Mouse (Mus musculus) gastrocnemius, postnatal 10 days (tissue): ENCODE results near the gene Bad. TPM values are rescaled to one million over a fixed set of nuclear protein-coding genes. Genes with fewer than 3 reads are reported as not detected.

Experiments
- DNase-seq: peaks from one replicate; pipeline ENCODE4 v3.0.0; 2021; ENCODE audit warnings: mixed read lengths
- total RNA-seq, 2 experiments: library from RNA; stranded (reverse); gene quantifications; 2 replicates each; pipeline ENCODE4 v1.2.3; 2021

The Bad gene
- total RNA-seq, 2 experiments from 2014 or later, result 16.0 to 21.4 TPM

GRCm38 (mm10) chr19:6914540-6914939 is 27.1 kb upstream of the Bad start:
- no peak for DNase-seq

DNA sequence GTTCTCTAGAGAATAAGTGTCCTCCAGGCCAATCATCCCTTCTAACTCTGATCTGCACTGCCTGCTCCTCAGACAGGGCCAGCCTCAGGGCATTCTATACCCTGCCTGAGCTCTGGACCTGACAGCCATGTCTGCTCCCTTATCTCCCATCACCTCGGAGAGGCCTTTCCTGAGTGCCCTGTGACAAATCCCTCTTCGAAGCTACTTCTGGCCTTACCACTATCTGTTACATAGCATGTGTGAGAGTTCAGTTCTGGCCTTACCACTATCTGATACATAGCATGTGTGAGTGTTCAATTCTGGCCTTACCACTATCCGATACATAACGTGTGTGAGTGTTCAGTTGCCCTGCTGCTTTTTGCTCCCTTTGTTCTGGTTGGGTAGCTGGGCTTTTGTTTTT is 26.4 kb upstream of the Bad start:
- DNase-seq, result no peak

GRCm38 (mm10) chr19:6916496-6916895 is 25.2 kb upstream of the Bad start:
- no peak for DNase-seq

DNA sequence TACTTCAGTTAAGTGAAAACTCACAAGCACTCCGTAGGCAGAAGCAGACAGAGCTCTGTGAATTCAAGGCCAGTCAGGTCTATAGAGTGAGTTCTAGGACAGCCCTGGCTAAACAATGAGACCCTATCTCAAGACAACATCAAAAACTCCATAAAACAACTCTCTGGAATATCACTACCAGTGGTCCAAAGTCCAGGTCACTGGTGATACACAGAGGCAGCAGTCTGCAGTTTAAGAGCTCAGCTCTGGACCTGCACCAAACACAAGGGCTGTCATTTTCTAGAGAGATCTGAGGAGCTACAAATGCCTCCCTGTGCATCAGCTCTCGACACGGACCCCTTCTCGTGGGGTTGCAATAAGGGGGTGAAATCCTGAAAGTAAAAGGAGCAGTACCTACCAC is 23.3 kb upstream of the Bad start:
- DNase-seq, result no peak

GRCm38 (mm10) chr19:6919431-6919830 is 22.2 kb upstream of the Bad start:
- no peak for DNase-seq

- DNase-seq, result no peak
Measured at GRCm38 (mm10) chr19:6919876-6920740, 21.6 kb upstream of the Bad start.

DNA sequence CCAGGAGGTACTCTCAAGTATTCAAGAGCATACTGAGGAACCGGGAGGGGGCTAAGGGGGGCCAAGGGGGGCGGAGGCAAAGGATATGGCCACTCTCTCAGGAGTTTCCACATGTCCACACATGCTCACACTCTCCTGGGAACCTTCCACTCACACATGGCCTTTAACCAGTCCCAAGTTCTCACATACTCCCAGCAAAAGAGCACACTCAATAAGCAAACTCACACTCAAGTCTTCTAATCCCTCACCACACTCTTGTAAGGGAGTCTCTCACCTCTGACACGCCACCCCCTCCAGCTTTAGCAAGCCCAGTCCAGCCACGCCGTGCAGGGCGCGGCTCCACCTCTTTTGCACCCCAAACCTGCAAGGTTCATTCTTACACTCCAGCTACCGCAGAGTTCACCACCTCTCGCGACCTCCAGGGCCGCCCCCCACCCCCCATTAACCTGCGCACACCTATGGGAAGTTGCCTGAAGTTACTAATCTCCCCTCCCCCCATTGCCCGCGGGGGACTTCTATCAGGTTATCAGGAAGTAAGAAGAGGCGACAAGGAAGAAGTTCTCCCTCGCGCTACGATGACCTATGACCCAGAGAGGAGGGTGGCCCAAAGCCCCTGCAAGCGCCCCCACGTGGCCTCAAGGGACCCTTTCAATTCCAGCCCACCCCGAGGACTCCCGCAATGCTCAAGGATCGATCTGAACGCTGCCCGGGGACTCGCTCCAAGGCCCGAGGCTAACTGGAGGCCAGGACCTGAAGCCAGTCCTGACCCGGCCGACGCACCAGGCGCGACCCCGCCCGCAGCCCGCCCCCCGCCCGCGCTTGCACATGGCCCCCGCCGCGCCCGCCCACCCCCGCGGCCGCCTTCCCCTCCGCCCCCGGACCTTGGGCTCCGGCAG is 20.7 kb upstream of the Bad start:
- DNase-seq, result peak; percentile 50

DNA sequence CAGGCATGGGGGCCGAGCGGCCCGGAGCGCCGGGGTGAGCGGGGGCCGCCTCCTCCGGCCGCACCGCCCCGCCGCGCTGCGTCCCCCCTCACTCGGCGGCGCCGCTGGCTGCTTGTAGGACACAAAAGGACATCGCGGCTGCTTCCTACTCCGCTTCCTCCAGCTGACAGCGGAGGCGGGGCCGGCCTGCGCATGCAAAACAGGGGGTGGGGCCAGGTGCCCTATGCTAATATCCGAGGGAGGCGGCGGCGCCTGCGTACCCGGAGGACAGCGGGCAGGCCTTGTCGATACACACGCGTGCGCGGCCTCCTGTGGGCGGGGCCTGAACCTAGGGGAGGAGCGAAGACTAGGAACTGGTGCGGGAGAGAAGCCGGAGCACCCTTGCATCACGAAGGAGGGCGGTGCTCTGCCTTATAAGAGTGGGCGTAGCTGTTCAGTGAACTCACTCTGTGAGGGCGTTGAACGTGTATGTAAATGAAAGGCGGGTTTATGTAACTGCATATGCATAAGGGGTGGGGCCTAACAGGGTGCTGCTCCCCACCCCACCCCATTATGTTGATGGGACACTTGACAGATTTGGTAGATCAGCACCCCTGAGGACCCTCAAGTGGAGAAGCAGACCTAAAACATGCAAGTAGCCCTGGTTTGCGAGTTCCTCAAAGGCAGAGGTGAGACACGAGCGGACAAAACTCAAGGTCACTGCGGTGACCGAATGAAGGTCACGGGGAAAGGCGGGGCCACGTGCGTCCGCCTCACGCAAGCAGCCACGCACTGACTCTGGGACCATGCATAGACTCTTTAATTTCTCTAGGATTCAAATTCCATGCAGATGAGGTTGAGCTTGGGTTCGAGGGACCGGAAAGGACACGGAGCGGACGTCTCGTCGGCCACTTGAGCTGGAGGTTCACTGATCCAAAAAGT is 19.8 kb upstream of the Bad start, which contains the start of gene Esrra:
Esrra (minus strand) TSS at position 167 of the 921 bp plus-strand sequence.
- DNase-seq, result peak; percentile 100

- no peak for DNase-seq
Measured at GRCm38 (mm10) chr19:6922901-6923735, 18.5 kb upstream of the Bad start.

GRCm38 (mm10) chr19:6924461-6925306 is 17.0 kb upstream of the Bad start:
- DNase-seq, result peak; percentile 87

- DNase-seq, result no peak
Measured at GRCm38 (mm10) chr19:6925307-6925573, 16.4 kb upstream of the Bad start, which contains the start of gene Catsperz. Gene Catsperz, minus strand, starts transcription at chr19:6925380.

DNA sequence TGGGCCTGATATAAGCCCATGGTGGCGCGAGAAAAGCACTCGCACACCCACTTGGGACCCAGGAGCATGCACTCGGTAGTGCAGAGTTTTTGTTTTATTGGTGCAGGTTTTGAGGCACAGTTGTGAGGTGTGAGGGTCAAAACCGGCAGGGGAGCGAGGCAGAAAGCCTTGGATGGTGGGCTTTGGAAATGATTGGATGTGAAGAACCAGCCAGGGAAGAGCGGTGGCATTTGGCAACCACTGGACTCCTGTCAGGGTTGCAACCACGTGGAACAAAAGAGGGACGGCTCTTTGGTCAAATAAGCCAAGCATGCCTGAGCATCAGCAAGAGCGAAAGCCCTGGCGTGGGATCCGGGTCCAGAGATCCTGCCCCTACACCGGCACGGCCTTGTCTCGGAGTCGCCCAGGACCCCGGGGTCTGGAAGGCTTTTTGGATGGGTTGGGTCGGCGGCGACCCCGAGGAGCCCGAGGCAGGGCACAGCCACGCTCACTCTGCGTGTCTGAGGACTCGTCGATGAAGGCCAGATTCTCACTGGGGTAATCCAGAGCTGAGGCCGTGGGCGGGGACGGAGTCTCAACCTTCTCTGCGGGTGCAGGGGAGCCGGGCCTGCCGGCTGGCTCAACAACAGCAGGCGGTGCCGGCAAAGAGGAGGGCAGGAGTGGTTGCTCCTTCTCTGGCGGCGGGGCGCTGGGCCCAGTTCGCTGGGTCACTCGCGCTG is 15.9 kb upstream of the Bad start:
- DNase-seq, result no peak

GRCm38 (mm10) chr19:6926559-6927255 is 15.0 kb upstream of the Bad start:
- DNase-seq, result no peak

GRCm38 (mm10) chr19:6928080-6928479 is 13.6 kb upstream of the Bad start:
- DNase-seq, result no peak

- DNase-seq, result no peak
Measured at GRCm38 (mm10) chr19:6931002-6931401, 10.7 kb upstream of the Bad start.

DNA sequence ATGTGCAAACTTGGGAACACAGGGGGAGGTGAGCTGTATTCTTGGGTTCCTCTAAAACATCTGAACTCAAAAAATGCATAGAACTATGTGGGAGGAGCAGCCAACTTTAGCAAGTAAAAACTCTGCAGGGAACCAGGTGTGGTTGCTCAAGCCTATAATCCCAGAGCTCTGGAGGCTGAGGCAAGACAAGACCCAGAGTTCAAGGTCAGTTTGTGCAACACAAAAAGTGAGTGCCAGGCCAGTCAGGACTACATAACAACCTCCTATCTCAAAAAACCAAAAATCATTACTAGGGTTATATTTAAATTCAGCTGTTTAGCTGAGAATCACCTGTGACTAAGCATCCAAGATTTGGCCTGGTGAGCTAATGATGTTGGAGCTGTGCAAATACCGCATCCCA is 9.6 kb upstream of the Bad start:
- DNase-seq, result no peak

DNA sequence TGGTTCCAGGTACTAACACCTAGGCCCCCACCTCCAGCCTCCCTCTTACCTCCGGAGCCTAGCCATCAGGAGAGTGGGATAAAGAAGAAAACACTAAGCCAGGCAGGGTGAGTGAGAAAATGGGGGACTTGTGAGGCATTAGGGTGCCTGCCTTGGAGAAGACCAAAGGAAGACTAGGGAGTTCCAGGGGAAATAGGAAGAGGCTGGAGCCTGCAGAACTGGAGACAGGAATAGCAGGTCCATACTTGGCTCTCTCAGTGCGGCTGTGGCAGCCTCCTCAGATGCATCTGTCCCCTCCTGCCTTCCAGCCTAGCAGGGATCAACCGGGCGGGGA is 8.6 kb upstream of the Bad start:
- DNase-seq, result no peak

- no peak for DNase-seq
Measured at GRCm38 (mm10) chr19:6933436-6934194, 8.0 kb upstream of the Bad start.
